Mouse (Mus musculus) lung, postnatal 0 days (tissue): Measurements from ENCODE around the gene Cdcp1.

Experiments used
- CTCF ChIP-seq: IDR thresholded peaks from 2 replicates; pipeline ENCODE4 v1.5.1; 2016; ENCODE audit warnings: antibody characterized with exemption, mild to moderate bottlenecking
- EP300 ChIP-seq: IDR thresholded peaks from 2 replicates; pipeline ENCODE4 v1.6.1; 2016; ENCODE audit warnings: antibody characterized with exemption, mild to moderate bottlenecking, control low read depth

DNA sequence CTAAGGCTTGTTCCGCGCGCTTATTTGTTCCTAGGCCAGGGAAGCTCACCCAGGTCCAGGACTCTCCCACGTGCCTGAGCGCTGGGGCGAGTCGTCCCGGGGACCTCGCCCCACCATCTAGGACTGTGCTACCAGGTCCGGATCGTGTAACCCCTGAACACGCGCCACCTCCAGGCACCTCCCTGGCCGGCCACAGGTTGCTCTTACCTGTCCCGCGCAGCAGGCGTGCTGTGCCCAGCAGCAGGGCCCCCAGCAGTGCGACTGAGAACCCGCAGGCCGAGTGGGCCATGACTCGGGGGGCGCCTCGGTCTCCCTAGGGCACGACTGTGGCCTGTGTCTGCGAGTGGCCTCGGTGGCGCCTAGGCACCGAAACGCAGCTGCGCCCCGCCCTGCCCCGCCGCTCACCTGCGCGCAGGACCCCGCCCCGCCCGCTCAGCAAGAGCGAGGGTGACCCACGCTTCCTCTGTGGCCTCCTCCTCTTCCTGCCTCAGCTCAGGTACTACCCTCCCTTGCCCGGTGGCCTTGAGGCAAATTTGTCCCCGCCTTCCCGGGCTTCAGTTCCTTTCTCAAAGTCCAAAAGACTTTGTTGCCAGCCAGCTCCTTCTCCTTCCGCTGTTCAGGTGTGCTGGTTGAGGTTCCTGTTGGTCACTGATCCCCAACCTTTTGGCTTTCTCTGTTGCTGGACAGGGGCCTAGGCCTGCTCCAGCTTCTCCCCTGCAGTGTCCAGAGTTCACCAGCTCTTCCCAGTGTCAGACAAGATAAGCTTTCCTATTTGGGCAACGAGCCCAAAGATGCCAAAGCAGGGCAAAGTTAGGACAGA lies at the start of gene Cdcp1:
- no peak for TF ChIP-seq EP300
- TF ChIP-seq CTCF: no peak
